Mouse (Mus musculus) megakaryocyte, embryonic 14.5 days (primary cell): ENCODE measurements at regions not wholly inside any gene's neighbourhood (a gene's known extent, or its start where the extent isn't known, plus 50 kb on each side); places are given as distances from the start of the nearest gene placed in this dataset.

ENCODE experiments used
- H3K27me3 ChIP-seq: replicated peaks from 2 replicates; pipeline ENCODE3; 2012; ENCODE audit warnings: inconsistent platforms
- H3K36me3 ChIP-seq: replicated peaks from 2 replicates; pipeline ENCODE3; 2012; ENCODE audit warnings: low read length, inconsistent platforms, mixed read lengths
- H3K4me1 ChIP-seq: 2 replicates; pipeline ENCODE4 v1.6.1; 2012; ENCODE audit warnings: inconsistent platforms
- H3K4me3 ChIP-seq: replicated peaks from 2 replicates; pipeline ENCODE3; 2012; ENCODE audit warnings: moderate library complexity, mild to moderate bottlenecking, inconsistent platforms
- H3K9me3 ChIP-seq: 2 replicates; pipeline ENCODE4 v1.6.1; 2012; ENCODE audit warnings: inconsistent platforms
- FLI1 ChIP-seq: IDR thresholded peaks from 2 replicates; pipeline ENCODE4 v1.6.1; 2012; ENCODE audit warnings: low read length, inconsistent platforms, mixed read lengths
- GATA1 ChIP-seq: IDR thresholded peaks from 3 replicates; pipeline ENCODE4 v1.6.1; 2012; ENCODE audit warnings: mixed read lengths, low read length, inconsistent platforms, borderline replicate concordance

GRCm38 (mm10) chr4:45648884-45649577, 116.8 kb upstream of the Shb start:
- TF ChIP-seq GATA1 = no peak
- no peak for TF ChIP-seq FLI1
- Histone ChIP-seq H3K4me3 (no peak overlapping the region), H3K4me1 (no peaks in the 10 kb centered on the region), H3K27me3 (peaks cover 7% of the 10 kb centered on the region), H3K36me3 (no peaks in the 10 kb centered on the region), H3K9me3 (peaks cover 15% of the 10 kb centered on the region; the same call in 1 of the 2 replicates)

DNA sequence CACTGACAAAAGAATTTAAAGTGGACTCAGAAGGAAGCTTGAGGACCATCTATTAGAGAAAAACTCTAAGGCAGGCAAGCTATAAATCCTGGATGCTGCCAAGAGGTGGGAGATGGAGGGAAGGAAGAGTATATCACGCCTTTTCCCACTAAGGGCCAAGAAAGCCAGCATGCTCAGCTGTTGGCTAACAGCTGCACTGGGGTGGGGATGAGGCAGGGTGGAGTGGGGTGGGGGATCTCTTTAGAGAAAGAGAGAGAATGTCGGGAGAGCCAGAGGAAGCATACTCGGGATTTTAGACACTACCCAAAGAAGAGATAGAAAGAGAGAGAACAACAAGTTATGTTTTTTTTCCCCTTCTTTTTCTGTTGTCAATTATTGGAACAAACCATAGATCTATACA, 115.2 kb upstream of the Shb start:
- no peaks in the 10 kb centered on the region for H3K36me3 ChIP-seq
- TF ChIP-seq GATA1 = no peak
- TF ChIP-seq FLI1 = no peak
- H3K4me3 ChIP-seq = no peak overlapping the region
- peaks cover 13% of the 10 kb centered on the region; the same call in 1 of the 2 replicates for H3K9me3 ChIP-seq
- H3K27me3 ChIP-seq = peaks cover 7% of the 10 kb centered on the region
- no peaks in the 10 kb centered on the region for H3K4me1 ChIP-seq

GRCm38 (mm10) chr4:45642604-45643003, 110.3 kb upstream of the Shb start:
- Histone ChIP-seq H3K27me3 (peaks cover 18% of the 10 kb centered on the region), H3K4me3 (peak overlapping the region; percentile 12), H3K9me3 (no peaks in the 10 kb centered on the region), H3K36me3 (no peaks in the 10 kb centered on the region), H3K4me1 (no peaks in the 10 kb centered on the region; the same call in 1 of the 2 replicates)
- no peak for TF ChIP-seq FLI1

- no peaks in the 10 kb centered on the region; the same call in 1 of the 2 replicates for H3K4me1 ChIP-seq
- H3K27me3 ChIP-seq = peaks cover 15% of the 10 kb centered on the region
- peaks cover 7% of the 10 kb centered on the region for H3K9me3 ChIP-seq
- TF ChIP-seq FLI1 (no peak), GATA1 (no peak)
- no peak overlapping the region for H3K4me3 ChIP-seq
- H3K36me3 ChIP-seq = no peaks in the 10 kb centered on the region
Measured at GRCm38 (mm10) chr4:45641272-45641671, 109.0 kb upstream of the Shb start.

DNA sequence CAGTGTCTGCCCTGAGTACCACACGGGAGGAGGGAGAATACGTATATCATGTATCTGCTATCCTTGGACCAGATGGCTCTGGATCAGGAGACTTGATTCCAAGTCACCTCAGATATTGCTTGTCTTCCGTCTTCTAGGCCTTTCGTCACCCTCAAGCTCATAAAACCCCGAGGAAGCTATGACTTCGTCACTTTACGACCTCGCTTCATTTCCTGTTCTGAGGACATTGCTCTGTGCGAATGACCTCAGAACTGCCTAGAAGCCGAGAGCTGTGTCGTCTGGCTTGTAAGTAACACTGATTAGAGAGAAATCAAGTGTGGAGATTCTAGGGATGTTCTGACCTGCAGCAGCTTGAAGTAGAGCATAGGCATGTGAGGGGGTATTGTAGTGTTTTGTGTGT, 108.4 kb upstream of the Shb start:
- TF ChIP-seq FLI1 = no peak
- no peak for TF ChIP-seq GATA1
- Histone ChIP-seq H3K27me3 (peaks cover 15% of the 10 kb centered on the region), H3K9me3 (peaks cover 12% of the 10 kb centered on the region), H3K4me3 (no peak overlapping the region), H3K4me1 (no peaks in the 10 kb centered on the region; the same call in 1 of the 2 replicates), H3K36me3 (no peaks in the 10 kb centered on the region)

DNA sequence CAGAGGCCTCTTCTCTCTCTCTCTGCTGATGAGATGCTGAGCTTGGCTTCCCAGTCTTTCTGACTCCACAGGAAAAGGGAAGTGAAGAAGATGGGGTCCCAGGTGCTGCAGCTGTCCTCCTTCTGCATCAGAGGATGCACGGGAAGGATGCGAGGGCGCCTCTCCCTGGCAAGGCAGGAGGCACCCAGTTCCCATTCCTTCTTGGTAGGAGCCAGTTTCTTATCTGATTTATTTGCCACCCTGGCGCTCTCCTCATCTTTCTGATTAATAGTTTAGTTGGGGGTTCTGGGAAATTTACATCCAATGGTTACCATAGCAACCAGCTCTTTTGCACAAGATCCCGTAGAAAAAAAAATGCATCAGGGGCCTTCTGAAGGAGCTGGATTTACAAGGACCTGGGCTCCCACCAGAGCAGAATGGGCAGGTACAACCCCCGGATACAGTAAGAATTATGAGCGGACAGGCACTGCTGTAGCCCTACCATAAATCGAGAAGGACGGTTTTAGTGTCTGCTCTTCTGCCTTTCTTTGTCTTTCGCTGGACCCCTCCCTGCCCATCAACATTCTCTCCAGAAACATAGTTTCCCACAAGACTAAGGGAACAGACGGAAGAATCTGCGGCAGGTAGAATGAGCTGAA, 107.2 kb upstream of the Shb start:
- no peak for TF ChIP-seq GATA1
- no peak for TF ChIP-seq FLI1
- H3K36me3 ChIP-seq = no peaks in the 10 kb centered on the region
- peaks cover 15% of the 10 kb centered on the region for H3K9me3 ChIP-seq
- no peaks in the 10 kb centered on the region; the same call in 1 of the 2 replicates for H3K4me1 ChIP-seq
- H3K4me3 ChIP-seq = no peak overlapping the region
- peaks cover 10% of the 10 kb centered on the region for H3K27me3 ChIP-seq

- H3K4me1 ChIP-seq = no peaks in the 10 kb centered on the region; the same call in 1 of the 2 replicates
- peaks cover 10% of the 10 kb centered on the region for H3K27me3 ChIP-seq
- peaks cover 15% of the 10 kb centered on the region for H3K9me3 ChIP-seq
- TF ChIP-seq GATA1 (no peak), FLI1 (no peak)
- no peaks in the 10 kb centered on the region for H3K36me3 ChIP-seq
- no peak overlapping the region for H3K4me3 ChIP-seq
Measured at GRCm38 (mm10) chr4:45638411-45638810, 106.1 kb upstream of the Shb start.

GRCm38 (mm10) chr4:45631276-45632045, 99.2 kb upstream of the Shb start:
- TF ChIP-seq GATA1 = no peak
- no peak for TF ChIP-seq FLI1
- peaks cover 10% of the 10 kb centered on the region for H3K9me3 ChIP-seq

DNA sequence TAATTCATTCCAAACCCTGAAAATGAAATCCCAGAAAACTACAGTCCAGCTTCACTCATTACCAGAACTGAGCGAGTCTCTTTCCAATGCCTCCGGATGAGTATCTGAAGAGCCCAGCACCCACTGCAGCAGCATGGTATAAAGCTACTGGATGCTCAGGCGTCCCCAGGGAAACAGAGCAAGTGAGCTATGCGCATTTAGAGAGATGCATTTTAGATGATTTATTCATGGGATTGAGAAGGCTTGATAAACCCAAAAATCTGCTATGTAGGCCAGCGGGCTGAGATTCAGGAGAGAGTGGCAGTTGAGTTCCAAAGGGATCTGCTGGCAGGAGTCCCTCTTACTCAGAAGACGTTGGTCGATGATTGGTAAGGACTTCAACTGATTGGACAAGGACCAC, 93.4 kb upstream of the Shb start:
- peaks cover 14% of the 10 kb centered on the region for H3K9me3 ChIP-seq
- no peaks in the 10 kb centered on the region for H3K36me3 ChIP-seq
- TF ChIP-seq FLI1 (no peak), GATA1 (no peak)
- H3K27me3 ChIP-seq = peaks cover 15% of the 10 kb centered on the region
- H3K4me3 ChIP-seq = no peak overlapping the region
- H3K4me1 ChIP-seq = no peaks in the 10 kb centered on the region

More at GRCm38 (mm10) chr4:45631276-45632045, 99.2 kb upstream of the Shb start:
- Histone ChIP-seq H3K36me3 (no peaks in the 10 kb centered on the region), H3K4me1 (no peaks in the 10 kb centered on the region), H3K27me3 (peaks cover 9% of the 10 kb centered on the region), H3K4me3 (no peak overlapping the region)

- Histone ChIP-seq H3K4me3 (no peak overlapping the region), H3K9me3 (peaks cover 14% of the 10 kb centered on the region), H3K27me3 (peaks cover 20% of the 10 kb centered on the region), H3K4me1 (no peaks in the 10 kb centered on the region), H3K36me3 (no peaks in the 10 kb centered on the region)
- TF ChIP-seq FLI1 (no peak), GATA1 (no peak)
Measured at GRCm38 (mm10) chr4:45622017-45622416, 89.7 kb upstream of the Shb start.
